Mouse (Mus musculus) heart, postnatal 0 days (tissue): Measurements from ENCODE around the gene Il2ra. TPM values are rescaled to one million over a fixed set of nuclear protein-coding genes. Genes with fewer than 3 reads are reported as not detected.

Experiments used
- ATAC-seq: fragments of 200-750 bp; cut with Nextera tagmentation; 2 replicates; pipeline ENCODE4 v1.8.0; 2017; ENCODE audit warnings: low read depth, moderate number of reproducible peaks, moderate library complexity; ENCODE audit not compliant: insufficient read depth
- DNase-seq: peaks from one replicate; pipeline ENCODE4 v3.0.0-alpha.2; 2016; ENCODE audit warnings: low spot score
- H3K27ac ChIP-seq: fragments of 300-500 bp; sonication (generic); 2 replicates; pipeline ENCODE4 v1.5.1; 2014; ENCODE audit warnings: low read depth, mild to moderate bottlenecking
- H3K27me3 ChIP-seq: fragments of 300-500 bp; sonication (generic); 2 replicates; pipeline ENCODE4 v1.6.1; 2014; ENCODE audit warnings: low read length, mixed read lengths; ENCODE audit not compliant: control insufficient read depth, insufficient read depth
- H3K36me3 ChIP-seq: fragments of 300-500 bp; sonication (generic); replicated peaks from 2 replicates; pipeline ENCODE4 v1.6.1; 2014; ENCODE audit warnings: low read length, mixed read lengths; ENCODE audit not compliant: control insufficient read depth, insufficient read depth
- H3K4me1 ChIP-seq: fragments of 300-500 bp; sonication (generic); 2 replicates; pipeline ENCODE4 v1.6.1; 2014; ENCODE audit warnings: antibody characterized with exemption; ENCODE audit not compliant: control insufficient read depth, insufficient read depth
- H3K4me2 ChIP-seq: fragments of 300-500 bp; sonication (generic); 2 replicates; pipeline ENCODE4 v1.6.1; 2014; ENCODE audit warnings: low read depth, mild to moderate bottlenecking, low read length, moderate library complexity
- H3K4me3 ChIP-seq: fragments of 300-500 bp; sonication (generic); 2 replicates; pipeline ENCODE4 v1.5.1; 2014; ENCODE audit warnings: low read depth, low read length
- H3K9ac ChIP-seq: fragments of 300-500 bp; sonication (generic); replicated peaks from 2 replicates; pipeline ENCODE4 v1.6.1; 2014; ENCODE audit warnings: low read depth, low read length, mixed read lengths
- H3K9me3 ChIP-seq: fragments of 300-500 bp; sonication (generic); replicated peaks from 2 replicates; pipeline ENCODE4 v1.6.1; 2016; ENCODE audit warnings: low read length; ENCODE audit not compliant: control insufficient read depth
- CTCF ChIP-seq: IDR thresholded peaks from 2 replicates; pipeline ENCODE4 v1.5.1; 2016; ENCODE audit warnings: antibody characterized with exemption, control low read depth, low read depth
- EP300 ChIP-seq: IDR thresholded peaks from 2 replicates; pipeline ENCODE4 v1.6.1; 2016; ENCODE audit warnings: antibody characterized with exemption, low read depth
- WGBS: fragments of 180-500 bp; shearing (Covaris S2); extraction: QIAGEN DNeasy Blood & Tissue Kit; methylation state at CpG from one replicate; pipeline ENCODE4 v1.1.7; 2014; 5-methylcytosine and 5-hydroxymethylcytosine counted together
- polyA plus RNA-seq: library from polyadenylated mRNA; unstranded; fragments of >200 nt; fragmentation: Nextera tagmentation; extraction: Ambion mirVana; gene quantifications from 2 replicates; pipeline ENCODE4 v1.2.1, GENCODE M21; 2015
- total RNA-seq: library from RNA; depleted of rRNA; stranded (reverse); fragments of >200 nt; gene quantifications from 2 replicates; pipeline ENCODE4 v1.2.3, GENCODE M21; 2014; ENCODE audit warnings: low replicate concordance; rRNA removed

Il2ra gene
- total and polyA plus RNA-seq, 2 experiments from 2014 or later: not detected

DNA sequence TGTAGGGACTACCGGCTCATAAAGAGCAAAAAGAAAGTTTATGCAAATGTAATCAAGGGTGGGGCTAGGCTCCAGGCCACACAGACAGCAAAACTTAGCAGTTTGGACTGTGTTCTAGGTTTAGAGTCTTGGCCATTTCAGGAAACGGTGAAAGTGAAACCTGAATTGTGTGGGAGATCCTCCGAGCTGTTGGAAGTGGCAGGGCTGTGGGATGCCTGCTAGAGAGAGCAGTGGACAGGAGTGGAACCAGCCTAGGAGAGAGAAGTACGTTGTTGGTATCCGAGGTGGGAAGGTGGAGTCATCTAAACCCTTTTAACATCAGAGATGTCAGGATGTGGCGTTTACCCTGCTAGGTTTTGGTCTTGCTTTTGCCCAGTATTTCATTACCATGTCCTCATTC is 93.2 kb downstream of the Il2ra start:
- no peak for TF ChIP-seq EP300
- no peak for TF ChIP-seq CTCF
- Histone ChIP-seq H3K4me2 (no peak overlapping the region), H3K9ac (no peak overlapping the region), H3K4me1 (no peaks in the 10 kb centered on the region), H3K27me3 (no peaks in the 10 kb centered on the region), H3K27ac (no peak overlapping the region), H3K9me3 (no peaks in the 10 kb centered on the region), H3K36me3 (peaks cover 20% of the 10 kb centered on the region), H3K4me3 (no peak overlapping the region)
- DNase-seq (no peak), ATAC-seq (no peak)
- 83% methylated on average over 6 of the region's 6 CpGs for WGBS

DNA sequence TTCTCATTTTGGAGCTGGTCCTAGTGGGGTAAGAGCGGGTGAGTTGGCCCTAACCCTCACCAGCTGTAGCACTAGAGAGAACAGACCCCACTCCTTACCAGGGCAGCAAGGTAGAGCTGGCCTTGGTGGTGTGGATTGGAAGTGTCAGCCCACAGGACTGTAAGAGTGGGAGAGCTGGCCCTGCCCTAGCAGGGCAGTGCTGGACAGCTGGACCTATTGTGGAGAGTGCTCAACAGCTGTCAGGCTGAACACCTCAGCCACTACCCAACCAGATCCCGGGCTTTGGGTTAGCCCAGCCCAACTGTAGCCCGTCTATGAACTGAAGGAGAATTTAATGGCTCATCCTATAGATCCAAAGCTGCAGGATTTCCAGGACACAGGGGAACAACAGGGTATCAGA is 96.2 kb downstream of the Il2ra start:
- H3K36me3 ChIP-seq: peaks cover 40% of the 10 kb centered on the region
- ATAC-seq (no peak), DNase-seq (no peak)
- H3K27ac ChIP-seq: no peak overlapping the region
- no peaks in the 10 kb centered on the region for H3K4me1 ChIP-seq
- no peak for TF ChIP-seq CTCF
- no peak overlapping the region for H3K9ac ChIP-seq
- no peaks in the 10 kb centered on the region for H3K9me3 ChIP-seq
- 85% methylated on average over 3 of the region's 3 CpGs for WGBS
- no peak overlapping the region for H3K4me2 ChIP-seq
- no peaks in the 10 kb centered on the region for H3K27me3 ChIP-seq
- H3K4me3 ChIP-seq: no peak overlapping the region

- H3K27me3 ChIP-seq: no peaks in the 10 kb centered on the region
- ATAC-seq (no peak), DNase-seq (no peak)
- no peak overlapping the region for H3K4me2 ChIP-seq
- TF ChIP-seq EP300 (no peak), CTCF (no peak)
- H3K9me3 ChIP-seq: no peaks in the 10 kb centered on the region
- no peak overlapping the region for H3K9ac ChIP-seq
- H3K27ac ChIP-seq: no peak overlapping the region
- no peak overlapping the region for H3K4me3 ChIP-seq
- 91% methylated on average over 4 of the region's 4 CpGs for WGBS
- H3K4me1 ChIP-seq: no peaks in the 10 kb centered on the region
- peaks cover 45% of the 10 kb centered on the region for H3K36me3 ChIP-seq
Observed at GRCm38 (mm10) chr2:11739516-11740051, 97.0 kb downstream of the Il2ra start.

Other genes starting within 250 kb of the Il2ra start
- gene Pfkfb3, start 88.7 kb upstream of the Il2ra start, total RNA-seq: 2.4 and 6.8 TPM in 2 replicates
- gene Pfkfb3, start 88.7 kb upstream of the Il2ra start, polyA plus RNA-seq: 3.2 and 3.5 TPM in 2 replicates
- gene Rbm17, start 38.7 kb upstream of the Il2ra start, total RNA-seq: 28.5 and 42.7 TPM in 2 replicates
- gene Rbm17, start 38.7 kb upstream of the Il2ra start, polyA plus RNA-seq: 58.3 and 61.0 TPM in 2 replicates
- gene Gm17490, start 16.5 kb upstream of the Il2ra start, total RNA-seq: not detected in 2 replicates
- not detected in 2 replicates for gene Gm17490, start 16.5 kb upstream of the Il2ra start, polyA plus RNA-seq
- gene Il15ra, start 62.5 kb downstream of the Il2ra start, total RNA-seq: 11.6 and 14.2 TPM in 2 replicates
- 21.7 and 24.7 TPM in 2 replicates for gene Il15ra, start 62.5 kb downstream of the Il2ra start, polyA plus RNA-seq
- 81.0 and 94.7 TPM in 2 replicates for gene Fbh1, start 134.8 kb downstream of the Il2ra start, total RNA-seq
- 77.3 and 81.2 TPM in 2 replicates for gene Fbh1, start 134.8 kb downstream of the Il2ra start, polyA plus RNA-seq
- gene Ankrd16, start 135.1 kb downstream of the Il2ra start, total RNA-seq: 19.8 and 43.1 TPM in 2 replicates
- 18.8 and 23.0 TPM in 2 replicates for gene Ankrd16, start 135.1 kb downstream of the Il2ra start, polyA plus RNA-seq